Mouse (Mus musculus) cerebellum, postnatal 14 days (tissue): ENCODE measurements around the gene Gtf3c5.
A peak's percentile ranks its signal among the peaks of the same experiment; 100 is the strongest.

Experiments used
- DNase-seq, 2 experiments: peaks; one replicate each; pipeline ENCODE4 v3.0.0; 2021; ENCODE audit warnings: mixed read lengths in 2 of 2

Gtf3c5 gene

DNA sequence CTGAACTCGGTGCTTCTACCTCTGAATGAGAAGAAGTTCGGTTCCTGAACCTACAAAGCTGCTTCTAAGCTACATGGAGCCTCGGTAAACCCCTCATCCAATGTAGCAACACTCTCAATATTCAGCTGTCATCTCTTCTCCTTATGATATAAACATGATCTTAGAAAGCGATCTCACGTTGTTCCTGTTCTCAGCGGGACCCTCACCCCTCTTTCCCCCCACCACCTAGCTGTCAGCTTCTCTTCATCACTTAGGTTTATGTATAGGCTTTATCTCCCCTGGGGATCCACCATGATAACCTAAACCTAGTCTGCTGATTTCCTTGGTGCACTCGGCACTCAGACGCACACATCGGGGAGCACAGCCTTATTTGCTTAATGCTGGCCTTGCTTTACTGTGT, at the start of gene Gtf3c5:
Gene Gtf3c5 (minus strand): TSS at position 101 of the 400 bp plus-strand sequence.
- DNase-seq, result no peak

DNA sequence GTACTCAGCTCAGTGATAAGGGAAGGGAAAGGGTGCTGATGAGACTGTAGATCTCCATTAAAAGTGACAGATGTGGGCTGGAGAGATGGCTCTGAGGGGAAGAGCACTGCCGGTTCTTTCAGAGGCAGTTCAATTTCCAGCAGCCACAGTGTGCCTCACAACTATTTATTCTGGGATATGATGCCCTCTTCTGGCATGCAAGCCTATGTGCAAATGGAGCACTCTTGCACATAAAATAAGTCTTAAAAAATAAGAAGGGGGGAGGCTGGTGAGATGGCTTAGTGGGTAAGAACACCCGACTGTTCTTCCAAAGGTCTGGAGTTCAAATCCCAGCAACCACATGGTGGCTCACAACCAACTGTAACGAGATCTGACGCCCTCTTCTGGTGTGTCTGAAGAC, 49.6 kb upstream of the Gtf3c5 start:
- DNase-seq, result no peak

DNA sequence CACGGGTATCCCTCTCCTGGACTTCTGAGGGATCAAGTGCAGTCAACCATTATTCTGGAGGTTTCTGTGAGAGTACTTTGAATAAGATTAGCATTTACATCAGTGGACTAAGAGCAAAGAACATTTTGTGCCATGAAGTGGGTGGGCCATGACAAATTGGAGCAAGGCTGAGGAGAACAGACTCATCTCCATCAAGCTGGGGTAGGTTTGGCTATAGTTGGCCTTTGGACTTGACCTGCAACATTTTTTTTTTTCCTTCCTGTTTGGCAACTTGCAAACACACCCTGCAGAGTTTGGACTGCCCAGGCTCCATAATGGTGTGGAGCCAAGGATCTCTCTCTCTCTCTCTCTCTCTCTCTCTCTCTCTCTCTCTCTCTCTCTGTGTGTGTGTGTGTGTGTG, 49.1 kb upstream of the Gtf3c5 start:
- peak; percentile 25 to 28 for DNase-seq

DNA sequence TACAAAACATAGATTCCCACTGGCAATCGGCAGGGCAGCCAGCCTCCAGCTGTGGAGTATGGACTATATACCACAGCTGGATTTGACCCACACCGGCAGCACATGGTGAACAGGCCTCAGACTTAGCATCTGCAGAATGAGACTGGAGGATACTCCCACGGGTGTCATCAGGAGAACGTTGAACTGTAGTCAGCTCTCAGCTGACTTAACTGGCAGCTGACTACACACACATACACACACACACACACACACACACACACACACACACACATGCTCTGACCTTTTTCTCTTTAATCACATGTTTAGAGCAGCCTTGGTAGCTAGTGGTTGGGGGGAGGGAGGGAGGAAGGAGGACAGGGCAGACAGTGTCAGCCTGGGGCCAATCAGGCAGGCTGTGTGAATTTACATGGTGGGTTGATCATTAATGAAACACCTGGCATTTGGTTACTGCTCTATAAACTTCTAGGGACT, 46.4 kb upstream of the Gtf3c5 start:
- no peak for DNase-seq

DNA sequence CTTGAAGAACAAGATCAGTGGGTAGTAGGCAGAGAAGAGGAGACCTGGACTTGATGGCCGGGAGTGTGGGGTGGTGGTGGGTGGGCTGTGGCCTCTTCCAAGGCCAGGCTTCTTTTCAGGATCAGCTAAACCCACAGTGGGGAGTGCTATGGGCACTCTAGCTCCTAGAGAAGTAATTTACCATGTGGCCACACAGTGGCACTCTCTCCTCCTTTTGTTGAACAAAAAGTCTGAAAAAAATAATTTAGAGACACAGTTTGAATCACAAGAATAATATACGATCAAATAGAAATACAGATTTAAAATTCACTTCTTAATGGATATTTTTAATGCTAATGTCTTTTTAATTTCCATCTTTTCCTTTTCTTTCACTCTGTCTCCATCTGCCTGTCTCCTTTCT, 44.5 kb upstream of the Gtf3c5 start:
- peak in 1 of 2 experiments; percentile 48 for DNase-seq

DNA sequence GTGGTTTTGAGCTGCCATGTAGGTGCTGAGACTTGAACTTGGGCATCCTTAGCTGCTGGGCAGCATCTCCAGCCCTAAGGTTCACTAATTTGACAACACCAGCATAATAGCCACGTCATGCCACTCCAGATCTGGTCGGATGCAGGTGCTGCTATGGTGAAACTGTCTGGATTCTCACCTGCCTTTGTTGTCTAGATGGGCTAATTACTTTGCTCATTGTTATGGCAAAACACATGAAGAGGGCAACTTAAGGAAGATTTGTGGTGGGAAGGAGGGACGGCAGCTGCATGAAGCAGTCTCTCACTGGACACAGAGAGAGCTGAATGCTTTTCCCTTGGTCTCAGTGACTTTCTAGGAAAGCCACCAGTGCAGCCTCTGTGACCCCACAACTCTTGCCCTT, 42.5 kb upstream of the Gtf3c5 start:
- DNase-seq, result no peak

DNA sequence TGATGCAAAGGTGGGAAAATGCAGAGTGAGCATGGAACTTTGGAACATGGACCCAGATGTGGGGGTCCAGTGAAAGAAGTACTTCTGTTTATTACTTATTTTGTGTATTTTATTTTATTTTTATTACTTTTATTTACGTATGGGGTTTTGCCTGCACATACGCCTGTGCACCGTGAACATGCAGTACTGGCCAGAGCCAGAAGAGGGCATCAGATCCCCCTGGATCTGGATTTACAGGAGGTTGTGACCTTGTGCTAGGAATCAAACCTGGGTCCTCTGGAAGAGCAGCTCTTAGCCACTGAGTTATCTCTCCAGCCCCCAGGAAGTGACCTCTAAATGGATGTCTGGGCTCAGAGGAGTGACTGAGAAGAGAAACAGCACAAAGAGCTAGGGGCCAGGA, 41.3 kb upstream of the Gtf3c5 start:
- no peak for DNase-seq

DNA sequence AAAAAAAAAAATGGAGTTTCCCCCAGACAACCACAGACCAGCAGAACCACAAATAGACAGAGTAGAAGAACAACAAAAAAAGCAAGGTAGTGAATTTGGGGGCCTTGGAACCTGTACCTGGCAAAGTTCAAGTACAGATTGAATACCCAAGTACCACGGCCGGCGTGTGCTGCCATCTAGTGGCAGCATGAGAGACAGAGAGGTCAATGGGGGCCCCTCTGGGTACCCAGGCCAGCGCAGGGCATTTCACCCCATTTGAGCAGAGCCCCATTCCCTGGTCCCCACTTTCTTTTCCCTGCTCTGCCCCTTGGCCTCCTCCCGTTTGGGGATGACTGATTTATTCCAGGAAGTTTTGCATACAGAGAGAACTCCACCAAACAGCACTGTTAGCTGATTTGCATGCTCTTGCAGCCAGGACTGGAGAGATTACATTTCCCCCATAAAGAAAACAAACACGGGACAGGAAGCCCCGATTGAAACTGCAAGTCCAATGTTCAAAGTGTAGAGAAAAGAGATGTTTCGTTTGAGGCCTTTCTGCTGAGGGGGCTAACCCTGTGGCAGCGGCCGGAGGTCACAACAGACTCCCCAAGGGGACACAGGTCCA, 39.1 kb upstream of the Gtf3c5 start:
- DNase-seq, result peak; percentile 60 to 70

DNA sequence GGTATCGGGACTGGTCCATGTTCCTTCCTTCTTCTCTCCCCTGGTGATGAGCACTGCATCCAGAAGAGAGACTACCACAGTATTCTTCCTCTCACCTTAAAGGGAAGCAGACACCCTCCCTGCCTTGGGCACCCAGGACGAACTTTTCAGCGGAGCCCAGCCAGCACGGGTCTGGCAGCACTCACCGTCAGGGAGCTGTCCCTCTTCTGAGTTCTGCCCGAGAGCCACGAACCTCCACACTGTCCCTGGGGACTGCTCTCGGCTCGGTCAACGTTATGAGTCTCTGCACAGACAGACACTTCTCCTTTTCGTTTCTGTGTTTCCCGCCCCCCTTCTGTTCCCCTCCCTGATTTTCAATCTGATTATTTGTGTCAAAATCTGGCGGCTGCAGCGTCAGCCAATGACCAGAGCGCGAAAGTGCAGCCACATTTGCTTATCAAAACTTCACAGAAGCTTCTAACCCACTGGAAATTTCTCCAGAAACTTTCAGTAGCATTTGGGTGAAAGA, 38.2 kb upstream of the Gtf3c5 start, which contains the start of gene Gfi1b:
Gene Gfi1b (minus strand): TSS at position 319 of the 508 bp plus-strand sequence.
- DNase-seq, result no peak

DNA sequence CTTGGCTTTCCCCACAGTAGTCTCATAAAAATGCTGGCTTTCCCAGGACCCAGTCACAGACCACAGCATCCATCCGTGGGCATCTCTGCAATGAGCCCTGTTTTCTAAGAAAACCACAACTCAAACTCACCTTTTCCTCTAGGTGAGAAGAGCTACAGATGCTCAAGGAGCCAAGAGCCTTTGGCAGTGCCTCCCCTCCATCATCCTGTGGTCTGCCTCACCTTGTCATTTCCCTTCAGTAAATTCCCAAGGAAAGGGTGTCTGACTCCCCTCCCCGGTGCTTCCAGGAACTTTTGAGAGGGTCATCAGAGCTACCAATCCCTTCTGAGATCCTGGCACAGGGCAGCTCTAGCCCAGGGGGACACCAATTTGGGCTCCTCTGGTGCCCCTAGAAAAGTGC, 37.6 kb upstream of the Gtf3c5 start:
- no peak for DNase-seq

DNA sequence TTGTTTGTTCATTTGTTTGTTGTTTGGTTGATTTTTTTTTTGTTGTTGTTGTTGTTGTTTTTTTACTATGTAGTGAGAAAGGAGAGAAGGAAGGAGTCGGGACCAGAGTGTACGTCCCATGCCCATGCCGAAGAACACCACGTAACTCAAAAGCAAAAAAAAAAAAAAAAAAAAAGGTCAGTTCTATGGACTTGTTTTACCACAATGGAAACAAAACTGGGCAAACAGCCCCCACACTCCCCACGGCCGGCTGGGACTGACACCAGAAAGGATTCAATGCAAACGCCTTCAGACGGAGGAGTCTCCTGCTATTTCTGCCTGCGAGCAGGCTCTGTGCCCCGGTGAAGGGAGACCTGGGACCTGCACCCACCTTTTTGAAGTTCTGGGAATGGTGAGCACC, 37.0 kb upstream of the Gtf3c5 start:
- DNase-seq, result no peak

DNA sequence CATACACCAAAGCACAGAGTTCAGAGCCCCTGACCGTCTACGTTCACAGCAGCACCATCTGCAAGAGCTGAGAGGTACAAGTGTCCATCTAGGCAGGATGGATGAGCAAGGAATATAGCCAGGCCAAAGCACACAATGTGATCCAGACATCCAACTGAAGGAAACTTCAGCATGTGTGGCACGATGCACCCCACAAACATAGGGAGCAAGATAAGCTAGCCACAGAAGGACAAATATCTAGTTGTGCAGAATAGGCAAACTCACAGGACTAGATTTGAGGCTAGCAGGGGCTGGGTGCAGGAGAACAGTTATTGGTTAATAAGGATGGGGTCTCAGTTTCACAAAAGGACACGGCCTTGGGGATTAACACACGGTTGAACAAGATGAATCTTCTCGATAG, 35.8 kb upstream of the Gtf3c5 start:
- DNase-seq, result no peak

DNA sequence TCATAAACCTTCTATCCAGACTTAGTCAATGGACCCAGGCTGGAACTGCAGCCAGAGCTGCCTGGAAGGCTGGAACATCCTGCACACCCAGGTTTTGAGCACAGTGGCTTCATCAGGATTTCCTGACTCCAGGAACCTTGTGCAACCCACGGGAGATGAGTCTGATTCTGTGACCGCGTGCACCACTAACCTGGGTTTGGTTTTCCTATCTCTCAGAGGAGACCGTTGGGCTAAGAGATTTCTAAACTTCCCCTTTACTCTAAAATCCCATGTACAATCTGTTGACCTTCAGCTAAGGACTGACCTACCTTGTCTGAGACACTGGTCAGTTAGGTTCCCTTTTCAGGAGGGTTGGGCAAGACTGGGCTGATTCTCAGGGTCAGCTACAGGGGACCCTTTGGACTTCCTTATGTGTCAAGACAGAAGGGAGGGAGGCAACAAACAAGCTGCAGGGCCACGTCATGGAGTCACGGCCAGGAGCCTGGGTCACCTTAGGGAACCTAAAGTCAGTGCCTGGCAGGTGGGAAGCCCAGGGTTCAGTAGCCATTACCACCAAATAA, 35.3 kb upstream of the Gtf3c5 start:
- no peak for DNase-seq

DNA sequence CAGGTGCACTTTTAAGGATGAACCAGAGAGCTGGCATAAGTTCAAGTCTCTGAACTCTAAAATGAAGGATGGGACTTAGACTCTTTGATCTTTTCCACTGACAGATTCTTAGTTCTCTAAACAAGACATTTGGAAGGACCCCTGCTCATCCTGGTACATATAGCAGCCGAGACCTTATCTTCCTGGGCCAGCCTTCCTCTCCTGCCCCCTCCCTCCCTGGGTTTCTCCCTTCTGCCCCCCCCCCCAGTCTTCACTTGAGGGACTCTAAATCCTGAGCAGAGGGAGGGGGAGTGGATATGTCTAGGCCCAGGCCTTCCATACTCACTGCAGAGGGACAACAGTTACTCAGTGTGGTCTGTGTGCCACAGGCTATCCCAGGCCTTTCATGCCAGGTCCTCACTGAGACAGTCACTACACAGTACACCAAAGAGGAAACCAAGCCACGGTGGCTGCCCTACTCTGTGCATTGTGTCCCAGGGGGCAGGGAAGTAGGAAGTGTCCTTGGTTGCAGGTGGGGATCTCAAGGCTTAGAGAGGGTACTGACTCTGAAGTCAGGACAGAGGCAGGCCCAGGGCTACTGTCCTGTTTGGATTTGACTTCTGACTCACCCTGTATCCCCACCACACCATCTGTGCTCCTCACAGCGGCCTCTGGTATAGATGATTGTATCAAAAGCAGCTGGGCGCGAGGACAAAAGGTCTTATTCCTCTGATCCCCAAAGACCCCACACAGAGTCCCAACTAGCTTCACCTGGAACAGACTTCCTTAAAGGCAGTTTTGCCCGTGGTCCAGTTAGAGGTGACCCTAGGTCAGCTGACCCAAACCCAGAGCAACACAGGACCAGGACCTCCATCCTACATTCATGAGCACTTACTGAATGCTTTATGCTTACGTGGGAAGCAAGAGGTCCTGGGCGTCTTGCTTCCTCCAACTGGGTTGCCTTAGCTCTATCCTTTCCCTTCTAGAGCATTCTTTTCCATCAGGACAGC, 34.2 kb upstream of the Gtf3c5 start:
- DNase-seq, result no peak

DNA sequence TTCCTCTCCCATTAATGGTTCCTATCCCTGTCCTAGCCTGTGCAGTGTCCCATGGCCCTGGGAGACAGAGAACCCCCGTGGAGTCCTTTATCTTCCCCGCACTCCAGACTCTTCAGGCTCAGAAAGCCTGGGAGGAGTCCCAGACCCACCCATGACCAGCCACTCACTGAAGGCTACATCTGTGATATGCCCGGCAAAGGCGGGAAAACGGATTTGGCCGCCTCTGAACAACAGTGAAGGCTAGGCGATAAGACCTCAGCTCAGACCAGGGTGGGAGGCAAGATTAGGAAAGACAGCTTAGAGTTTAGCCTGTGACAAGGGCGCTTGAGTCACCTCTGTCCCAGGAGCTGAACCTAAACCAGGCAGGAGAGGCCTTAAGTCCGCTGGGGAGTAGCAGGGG, 33.3 kb upstream of the Gtf3c5 start:
- no peak for DNase-seq

DNA sequence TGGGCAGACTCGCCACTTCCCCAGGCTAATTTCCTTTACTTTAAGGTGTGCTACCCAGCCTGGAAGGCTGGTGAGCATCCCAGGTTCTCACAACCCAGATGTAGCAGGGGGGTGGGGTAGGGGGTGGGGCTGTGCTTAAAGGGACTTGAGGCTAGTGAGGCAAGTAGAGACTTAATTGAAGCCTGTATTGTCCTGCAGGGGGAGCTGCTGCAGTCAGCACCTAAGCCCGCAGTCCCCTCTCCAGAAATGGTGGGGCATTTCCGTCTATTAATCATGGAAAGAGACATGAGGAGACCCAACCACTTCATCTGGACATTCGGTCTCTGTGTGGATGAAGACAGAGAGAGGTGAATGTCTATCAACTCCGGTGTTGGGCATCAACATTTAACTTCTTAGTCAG, 32.8 kb upstream of the Gtf3c5 start:
- DNase-seq, result no peak

DNA sequence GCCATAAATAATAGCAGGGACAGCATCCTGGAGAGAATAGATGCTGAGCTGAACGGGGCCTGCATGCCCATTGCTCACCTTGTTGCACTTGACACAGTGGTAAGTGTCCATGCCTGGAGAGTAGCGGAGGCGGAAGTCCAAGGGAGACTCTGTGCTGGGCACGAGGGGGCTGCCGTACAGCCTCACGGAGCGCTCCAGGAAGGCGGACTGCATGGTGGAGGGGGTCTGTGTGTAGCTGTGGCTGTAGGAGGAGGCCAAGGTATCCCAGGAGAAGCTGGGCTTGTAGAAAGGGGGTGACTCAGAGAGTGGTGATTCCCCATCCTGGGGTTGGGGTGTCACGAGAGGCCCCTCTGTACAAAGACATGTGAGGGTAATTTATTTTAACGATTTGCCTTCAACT, 30.0 kb upstream of the Gtf3c5 start:
- no peak for DNase-seq

DNA sequence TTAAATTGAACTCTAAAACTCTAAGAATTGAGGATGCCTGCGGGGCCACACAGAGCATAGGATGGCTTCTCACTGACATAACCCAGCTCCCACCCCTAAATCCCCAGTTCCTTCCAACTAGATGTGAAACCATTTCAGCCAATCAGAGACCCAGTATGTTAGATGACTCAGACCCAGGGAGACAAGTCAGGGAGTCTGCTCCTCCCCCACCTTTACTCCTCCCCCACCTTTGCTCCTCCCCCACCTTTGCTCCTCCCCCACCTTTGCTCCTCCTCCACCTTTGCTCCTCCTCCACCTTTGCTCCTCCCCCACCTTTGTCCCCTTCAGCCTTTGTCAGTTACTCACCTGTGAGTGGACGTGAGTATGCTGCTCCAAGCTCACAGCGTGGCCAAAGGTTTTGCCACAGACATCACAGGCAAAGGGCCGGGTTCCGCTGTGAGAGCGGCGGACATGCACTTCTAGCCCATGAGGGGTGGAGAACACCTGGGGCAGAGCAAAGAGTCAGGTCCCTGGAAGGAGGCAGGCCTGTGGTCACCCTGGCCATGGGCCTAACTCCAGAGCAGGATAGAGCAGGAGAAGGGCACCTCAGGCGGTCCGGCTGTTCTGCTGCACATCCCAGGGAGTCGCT, 29.0 kb upstream of the Gtf3c5 start:
- no peak for DNase-seq

DNA sequence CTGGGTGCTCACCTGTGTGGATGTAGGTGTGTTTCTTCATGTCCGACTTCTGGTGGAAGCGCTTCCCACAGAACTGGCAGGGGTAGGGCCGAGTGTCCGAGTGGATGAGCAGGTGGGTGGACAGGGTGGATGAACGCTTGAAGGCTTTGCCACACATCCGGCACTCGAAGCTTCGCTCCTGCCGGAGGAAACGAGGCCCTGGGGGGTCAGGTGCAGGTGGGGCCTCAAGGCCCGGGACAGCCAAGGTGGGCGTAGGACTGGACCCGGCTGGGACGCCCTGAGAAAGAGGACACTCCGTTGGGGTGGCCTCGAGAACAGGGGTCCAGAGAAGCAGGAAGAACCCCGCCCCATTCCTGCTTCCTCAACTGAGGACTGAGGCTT, 27.8 kb upstream of the Gtf3c5 start:
- no peak for DNase-seq

DNA sequence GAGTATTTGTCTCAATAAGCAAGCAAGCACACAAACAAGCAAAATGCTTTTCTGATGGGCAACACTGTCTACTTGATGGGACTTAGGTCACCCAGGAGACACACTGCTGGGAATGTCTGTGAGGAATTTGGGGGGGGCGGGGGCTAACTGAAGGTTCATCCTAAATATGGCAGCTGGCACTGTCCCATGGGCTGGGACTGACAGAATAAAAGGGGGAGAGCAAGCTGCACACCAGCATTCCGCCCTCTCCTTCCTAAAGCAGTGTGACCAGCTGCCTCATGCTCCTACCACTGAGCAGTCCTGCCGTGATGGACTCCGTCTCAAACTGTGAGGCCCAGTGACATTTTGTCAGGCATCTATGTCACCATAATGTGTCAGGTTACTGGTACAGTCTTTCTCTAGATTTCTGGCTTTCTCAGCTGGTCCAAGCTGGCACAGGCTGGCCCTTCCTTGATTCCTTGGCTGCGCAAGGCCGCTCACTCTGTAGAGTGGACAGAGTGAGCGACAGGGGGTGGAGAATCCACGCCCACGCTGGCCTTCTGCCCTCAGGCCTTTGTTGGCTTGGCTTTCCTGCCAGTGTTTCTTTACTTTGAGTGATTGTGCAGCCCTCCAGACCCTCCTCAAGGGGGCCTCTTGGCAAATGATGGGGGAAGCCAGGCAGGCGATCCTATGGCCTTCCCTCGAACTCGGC, 27.3 kb upstream of the Gtf3c5 start:
- DNase-seq, result peak; percentile 80 to 85

DNA sequence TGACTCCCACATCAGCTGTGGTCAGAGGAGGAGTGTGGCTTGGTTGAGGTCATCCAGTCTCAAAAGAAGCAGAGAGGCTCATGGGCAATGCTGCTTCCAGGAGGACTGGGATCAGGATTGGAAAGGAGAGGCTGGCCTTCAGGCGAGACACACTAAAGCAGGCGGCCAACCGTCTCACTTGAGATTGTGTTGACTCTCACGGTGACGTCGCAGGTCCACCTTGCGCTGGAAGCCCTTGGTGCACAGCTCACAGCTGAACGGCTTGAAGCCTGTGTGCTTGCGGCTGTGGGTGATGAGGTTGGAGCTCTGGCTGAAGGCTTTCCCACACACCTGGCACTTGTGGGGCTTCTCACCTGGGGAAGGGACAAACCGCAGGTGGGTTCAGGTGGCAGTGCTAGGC, 26.3 kb upstream of the Gtf3c5 start:
- DNase-seq, result no peak
